Mouse (Mus musculus) adrenal gland, postnatal 25 days (tissue): ENCODE measurements around the gene Fam83g. TPM values are rescaled to one million over a fixed set of nuclear protein-coding genes. Genes with fewer than 3 reads are reported as not detected.
A peak's percentile ranks its signal among the peaks of the same experiment; 100 is the strongest.

Experiments
- DNase-seq: peaks from one replicate; pipeline ENCODE4 v3.0.0; 2021; ENCODE audit warnings: mixed read lengths
- total RNA-seq: library from RNA; stranded (reverse); gene quantifications from 2 replicates; pipeline ENCODE4 v1.2.3, GENCODE M21; 2021

Fam83g gene
- total RNA-seq, 1 experiment from 2014 or later, result 2.7 TPM

- no peak for DNase-seq
Measured at GRCm38 (mm10) chr11:61674151-61674838, 9.6 kb upstream of the Fam83g start.

- DNase-seq, result no peak
Measured at GRCm38 (mm10) chr11:61674839-61675159, 9.1 kb upstream of the Fam83g start.

DNA sequence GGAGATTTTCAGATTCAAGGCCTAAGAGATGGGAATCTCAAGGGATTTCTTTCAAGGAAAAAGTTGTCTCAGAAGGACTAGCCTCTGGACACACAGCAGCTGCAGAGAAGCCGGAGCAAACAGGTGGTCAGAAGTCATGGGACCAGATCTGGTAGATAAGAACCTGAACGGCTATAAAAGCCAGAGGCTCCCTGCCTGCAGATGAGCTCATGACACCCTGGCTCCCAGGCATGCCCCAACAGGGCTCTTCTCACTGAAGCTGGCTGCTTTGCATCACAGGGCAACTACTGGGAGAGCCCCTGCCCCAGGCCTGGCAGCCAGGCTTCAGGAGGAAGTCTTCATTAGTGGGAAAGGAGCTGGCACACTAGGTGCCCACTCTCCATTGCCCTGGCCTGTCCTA, 8.6 kb upstream of the Fam83g start:
- DNase-seq, result no peak

DNA sequence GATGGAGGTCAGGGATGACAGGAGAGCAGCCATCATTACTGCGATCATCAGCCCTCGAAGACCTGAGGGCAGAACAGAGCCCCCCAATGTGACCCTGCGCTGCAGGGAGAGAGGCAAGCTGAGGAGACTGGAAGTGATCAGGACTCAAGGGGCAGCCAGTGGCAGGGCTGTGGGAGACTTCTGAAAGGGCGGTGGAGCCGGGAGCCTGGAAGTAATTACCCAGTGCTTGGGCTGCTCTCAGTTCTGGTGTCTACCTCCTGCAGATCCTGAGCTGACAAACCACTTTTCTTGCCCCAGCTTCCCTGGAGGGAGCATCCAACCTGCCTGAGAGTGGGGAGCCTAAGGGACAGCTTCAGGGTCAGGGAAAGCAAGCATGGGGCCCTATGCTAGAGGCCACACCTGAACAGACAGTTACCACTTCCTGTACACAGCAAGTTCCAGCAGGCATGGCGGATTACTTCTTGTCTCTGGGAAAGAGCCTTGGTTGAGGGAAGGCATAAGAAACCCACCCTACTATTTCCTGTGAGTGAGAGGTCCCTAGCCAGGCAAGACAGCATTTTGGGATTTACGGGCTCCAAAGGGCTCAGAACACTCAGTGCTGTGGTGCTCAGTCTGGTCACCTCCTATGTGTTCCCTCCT, 7.6 kb upstream of the Fam83g start:
- no peak for DNase-seq

- no peak for DNase-seq
Measured at GRCm38 (mm10) chr11:61677709-61678108, 6.2 kb upstream of the Fam83g start.

DNA sequence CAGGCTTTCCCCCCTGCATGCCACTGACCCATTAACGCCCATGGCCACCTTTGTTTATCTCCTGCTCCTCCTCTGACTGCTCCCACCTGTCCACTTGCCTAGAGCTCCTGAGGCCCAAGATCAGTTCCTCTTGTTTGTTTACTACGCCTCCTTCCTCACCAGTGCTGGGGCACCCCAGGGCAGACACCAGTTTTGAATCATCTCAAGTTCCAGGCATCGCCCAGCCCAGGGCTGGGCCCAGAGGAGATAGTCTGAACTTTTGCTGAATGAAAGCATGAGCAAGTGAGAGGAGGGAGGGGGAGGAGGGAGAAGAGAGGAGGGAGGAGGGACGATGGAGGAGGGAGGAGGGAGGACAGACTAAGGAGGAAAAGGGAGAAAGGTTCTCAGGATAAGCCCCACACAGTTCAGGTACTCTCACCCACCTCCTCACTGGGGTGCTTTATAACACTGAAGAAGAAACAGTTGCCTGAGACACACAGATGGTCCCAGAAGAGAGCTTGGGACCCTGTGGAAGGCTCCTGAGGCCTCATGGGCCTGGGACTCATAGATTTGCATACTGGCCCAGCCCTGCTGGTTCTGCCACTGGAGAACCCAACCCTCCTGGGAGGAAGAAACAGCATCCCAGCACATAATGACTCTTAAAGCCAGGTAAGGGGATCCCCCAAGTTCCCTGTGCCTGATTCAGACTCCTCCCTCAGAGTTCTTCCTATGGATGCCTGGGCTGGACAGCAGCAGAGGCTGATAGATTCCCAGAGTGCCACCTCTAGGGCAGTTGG, 4.6 kb upstream of the Fam83g start:
- no peak for DNase-seq

GRCm38 (mm10) chr11:61685119-61685725, 1.3 kb downstream of the Fam83g start:
- no peak for DNase-seq

GRCm38 (mm10) chr11:61686141-61686540, 2.2 kb downstream of the Fam83g start:
- DNase-seq, result no peak

DNA sequence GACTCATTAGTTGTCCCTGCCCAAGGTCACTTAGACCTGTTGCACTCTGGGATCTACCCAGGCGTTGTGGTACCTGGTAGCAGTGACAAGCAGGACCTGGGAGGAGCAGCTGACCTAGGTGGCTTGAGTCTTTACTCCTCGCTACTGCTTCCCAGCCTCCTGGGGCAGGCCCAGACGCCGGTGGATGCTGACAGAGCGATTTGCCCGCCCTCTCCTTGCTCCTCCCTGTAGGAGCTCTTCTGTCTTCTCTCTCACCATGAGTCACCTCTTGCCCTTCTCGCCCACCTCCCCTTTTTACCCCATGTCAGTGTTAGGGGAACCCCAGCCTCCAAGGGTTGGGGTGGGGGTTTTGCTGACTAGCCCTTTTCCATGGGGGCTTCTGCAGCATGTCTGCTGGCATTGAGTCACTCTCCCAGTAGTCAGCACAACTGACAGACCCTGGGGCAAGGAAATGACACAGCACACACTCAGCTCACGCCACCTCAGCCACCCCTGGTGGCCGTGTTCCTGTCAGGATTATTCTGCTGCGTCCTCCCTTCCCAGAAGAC, 3.1 kb downstream of the Fam83g start:
- no peak for DNase-seq

DNA sequence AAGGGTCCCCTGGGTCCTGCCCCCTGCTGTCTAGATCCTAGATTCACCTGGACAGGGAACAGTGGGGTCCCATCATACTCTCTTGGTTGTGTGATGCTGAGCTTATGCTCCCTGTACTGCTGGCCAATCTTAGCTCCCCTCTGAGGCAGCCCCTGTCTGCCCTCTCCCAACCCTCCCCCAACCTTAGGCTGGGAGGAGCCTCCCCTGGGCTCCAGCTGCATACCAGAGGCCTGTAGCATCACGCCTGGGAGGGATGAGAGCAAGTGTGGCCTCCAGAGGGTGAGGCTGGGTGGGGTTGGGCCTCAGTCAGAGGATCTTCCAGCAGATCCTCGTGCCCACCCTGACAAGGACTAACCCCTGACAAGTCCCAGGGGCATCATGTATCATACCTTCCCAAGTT, 3.7 kb downstream of the Fam83g start:
- no peak for DNase-seq

- no peak for DNase-seq
Measured at GRCm38 (mm10) chr11:61692996-61693395, 9.1 kb downstream of the Fam83g start.

DNA sequence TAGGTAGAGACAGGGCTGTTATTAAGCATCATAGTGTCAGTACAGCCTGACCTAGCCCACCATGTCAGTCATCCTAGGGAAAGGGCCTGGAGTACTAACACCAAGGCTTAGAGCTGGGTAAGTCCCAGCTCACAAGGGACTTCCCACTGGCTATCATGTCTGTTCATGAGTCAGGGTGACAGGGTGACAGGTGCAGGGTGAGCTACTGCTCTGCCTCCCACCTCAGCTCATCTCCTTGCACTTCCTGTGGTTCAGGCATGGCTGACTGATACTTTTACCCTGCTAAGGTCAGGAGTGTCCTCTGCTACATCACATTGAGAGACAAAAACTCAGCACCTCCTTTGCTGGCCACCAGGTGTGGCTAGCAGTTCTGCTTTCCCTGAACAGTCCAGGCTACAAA, 15.0 kb downstream of the Fam83g start:
- DNase-seq, result no peak

DNA sequence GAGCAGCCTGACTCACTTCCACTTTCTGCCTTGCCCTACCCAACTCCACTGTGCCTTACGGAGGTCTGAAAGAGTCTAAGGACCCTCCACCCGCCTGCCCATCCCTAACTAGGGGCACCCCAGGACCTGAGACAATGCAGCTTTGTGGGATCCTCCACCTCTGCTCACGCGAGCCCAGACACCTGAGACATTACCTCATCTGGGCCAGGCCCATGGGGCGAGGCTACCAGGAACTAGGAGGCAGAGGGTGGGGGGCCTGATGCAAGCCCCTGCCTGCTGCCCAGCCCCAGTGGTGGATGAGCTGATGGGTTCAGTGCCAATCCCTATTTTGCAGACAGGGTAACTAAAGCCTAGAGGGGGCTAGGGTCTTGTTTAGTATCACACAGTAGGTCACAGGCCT, 15.6 kb downstream of the Fam83g start:
- DNase-seq, result no peak

- DNase-seq, result no peak
Measured at GRCm38 (mm10) chr11:61699933-61700332, 16.0 kb downstream of the Fam83g start.

GRCm38 (mm10) chr11:61701696-61702095, 17.8 kb downstream of the Fam83g start:
- no peak for DNase-seq

DNA sequence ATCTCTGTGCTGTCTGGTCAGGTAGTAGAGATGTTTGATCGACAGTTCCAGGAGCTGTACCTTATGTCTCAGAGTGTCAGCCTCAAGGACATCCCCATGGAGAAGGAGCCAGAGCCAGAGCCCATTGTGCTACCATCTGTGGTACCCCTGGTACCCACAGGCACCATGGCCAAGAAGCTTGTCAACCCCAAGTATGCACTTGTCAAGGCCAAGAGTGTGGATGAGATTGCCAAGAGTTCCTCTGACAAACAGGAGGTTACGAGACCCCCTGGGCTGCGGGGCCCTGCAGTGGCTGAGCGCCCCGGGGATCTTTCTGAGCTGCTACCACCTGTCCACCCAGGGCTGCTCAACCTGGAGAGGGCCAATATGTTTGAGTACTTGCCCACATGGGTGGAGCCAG, 18.6 kb downstream of the Fam83g start:
- no peak for DNase-seq

DNA sequence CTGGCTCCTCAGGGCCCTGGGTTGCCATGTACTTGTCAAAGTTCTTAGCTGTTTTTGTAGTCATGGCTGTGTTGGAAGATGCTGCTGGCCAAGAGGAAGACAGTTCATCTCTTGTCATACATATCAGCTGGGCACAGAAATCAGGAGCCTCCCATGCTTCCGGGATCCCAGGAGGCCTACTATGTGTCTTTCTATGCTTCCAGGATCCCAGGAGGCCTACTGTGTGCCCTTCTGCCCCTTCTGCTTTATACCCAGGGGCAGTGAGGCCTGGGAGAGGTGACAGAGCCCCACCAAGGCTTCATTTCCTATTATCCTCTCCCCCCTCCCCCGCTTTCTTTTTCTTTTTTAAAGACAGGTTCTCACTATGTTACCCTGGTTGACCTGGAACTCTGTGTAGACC, 21.7 kb downstream of the Fam83g start:
- no peak for DNase-seq

- DNase-seq, result no peak
Measured at GRCm38 (mm10) chr11:61706232-61706631, 22.3 kb downstream of the Fam83g start.

GRCm38 (mm10) chr11:61708928-61709327, 25.0 kb downstream of the Fam83g start:
- DNase-seq, result no peak

DNA sequence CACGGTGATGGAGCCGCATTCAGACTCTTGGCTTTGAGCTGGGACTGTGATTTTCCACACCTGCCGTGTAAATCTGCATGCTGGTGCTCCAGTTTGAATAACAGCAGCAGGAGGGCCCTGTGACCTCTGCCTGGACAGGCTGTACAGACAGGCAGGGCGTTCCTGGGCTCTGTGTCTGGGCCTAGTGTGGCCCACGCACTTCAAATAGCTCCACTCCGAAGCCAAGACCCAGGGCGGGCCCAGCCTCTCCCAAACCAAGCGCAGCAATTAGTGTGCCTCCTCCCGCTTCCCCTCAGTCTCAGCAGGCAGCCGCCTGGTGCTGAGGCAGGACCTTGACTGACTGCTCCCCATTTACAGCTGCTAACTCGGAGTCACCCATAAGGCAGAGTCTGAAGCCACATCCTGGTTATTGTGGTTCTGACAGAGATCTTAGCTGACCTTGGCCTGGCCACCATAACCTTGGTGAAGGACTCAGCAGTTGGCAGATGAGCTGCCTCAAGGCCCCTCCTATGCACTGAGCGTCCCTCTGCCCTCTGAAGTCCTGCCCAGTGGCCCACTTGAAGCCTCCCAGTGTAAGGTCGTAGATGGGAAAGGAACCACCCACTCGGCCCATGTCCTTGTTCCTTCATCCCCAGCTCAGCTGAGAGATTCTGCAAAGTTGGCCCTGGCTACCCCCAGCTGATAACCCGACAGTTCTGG, 29.4 kb downstream of the Fam83g start:
- DNase-seq, result peak; percentile 49

DNA sequence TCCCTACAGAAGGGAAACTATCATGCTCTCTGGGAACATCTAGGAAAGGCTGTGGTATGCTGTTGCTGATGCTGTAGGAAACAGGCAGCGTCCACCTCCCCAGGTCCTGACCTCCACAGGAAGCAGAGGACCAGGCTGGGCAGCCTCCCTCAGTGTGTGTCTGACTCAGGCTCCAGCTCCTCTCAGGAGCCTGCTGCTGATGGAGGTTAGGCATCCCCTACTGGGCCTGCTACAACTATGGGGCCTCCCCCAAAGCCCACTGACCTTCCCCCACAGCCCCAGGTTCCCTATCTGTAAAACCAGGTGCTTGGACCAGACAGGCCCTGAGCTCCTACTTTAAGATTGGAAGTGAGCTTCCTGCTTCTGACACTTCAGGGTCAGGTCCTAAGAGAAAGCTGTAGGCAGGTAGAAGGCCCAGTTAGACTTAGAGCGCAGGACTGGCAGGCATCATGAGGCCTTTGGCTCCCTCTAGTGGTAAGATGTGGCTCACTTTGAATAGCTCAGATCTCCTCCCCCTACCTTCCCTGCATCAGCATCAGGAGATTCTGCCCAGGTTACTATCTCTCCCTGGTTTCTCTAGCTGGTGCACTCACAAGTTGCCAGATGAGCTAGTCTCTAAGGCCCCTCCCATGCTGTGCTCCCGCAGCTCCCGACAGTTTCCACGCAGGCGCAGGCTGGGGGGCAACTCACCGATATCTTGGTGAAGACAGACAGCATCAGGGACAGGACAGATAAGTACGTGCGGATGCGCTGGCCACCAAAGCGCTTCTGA, 30.6 kb downstream of the Fam83g start:
- peak; percentile 45 for DNase-seq
